Mouse (Mus musculus) testis, postnatal 14 days (tissue): Measurements from ENCODE around the gene E130218I03Rik.

Source experiments
- DNase-seq: peaks from one replicate; pipeline ENCODE4 v3.0.0; 2021; ENCODE audit warnings: low spot score

The E130218I03Rik gene

GRCm38 (mm10) chr4:134287168-134287564, 43.7 kb downstream of the E130218I03Rik start:
- DNase-seq, result peak; percentile 95

- peak; percentile 83 for DNase-seq
These were observed 44.1 kb downstream of the E130218I03Rik start, which contains the start of gene Pdik1l for GRCm38 (mm10) chr4:134287575-134288025. Pdik1l (minus strand) TSS chr4:134287895.

DNA sequence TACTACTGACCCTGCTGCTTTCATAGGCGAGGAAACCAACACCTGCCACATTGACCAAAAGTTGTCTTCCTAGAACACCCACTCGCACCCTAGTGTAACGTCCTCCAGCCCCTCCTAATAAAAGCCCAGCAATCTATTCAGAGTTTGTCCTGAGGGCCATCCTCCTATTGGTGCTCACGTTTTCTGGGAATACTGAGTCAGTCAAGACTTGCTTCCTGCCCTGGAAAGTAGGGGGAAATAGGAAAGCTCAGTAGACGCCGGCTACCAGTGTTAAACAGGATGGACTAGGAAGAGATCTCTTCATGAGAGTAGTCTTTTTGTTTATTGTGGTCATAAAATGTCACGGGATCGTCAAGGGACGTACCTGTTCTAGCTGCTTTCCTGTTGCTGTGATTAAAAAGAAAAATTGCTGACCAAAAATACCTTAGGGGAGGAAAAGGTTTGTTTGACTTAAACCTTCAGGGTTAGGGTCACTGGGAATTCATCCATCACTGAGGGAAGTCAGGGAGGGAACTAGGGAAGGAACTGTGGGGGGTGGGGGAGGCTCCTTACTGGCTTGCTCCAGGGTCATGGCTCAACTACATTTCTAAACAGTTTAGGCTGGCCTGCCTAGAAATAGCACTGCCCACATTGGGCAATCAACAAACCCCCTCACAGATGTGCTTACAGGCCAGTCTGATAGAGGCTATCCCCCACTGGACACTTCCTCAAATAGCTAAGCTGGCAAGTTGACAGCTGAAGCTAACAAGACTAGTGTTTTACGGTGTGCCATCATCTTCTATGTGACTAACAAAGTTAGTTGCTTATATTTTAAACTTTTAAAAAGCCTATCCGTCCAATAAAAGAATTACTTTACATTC, 45.2 kb downstream of the E130218I03Rik start:
- DNase-seq, result no peak

DNA sequence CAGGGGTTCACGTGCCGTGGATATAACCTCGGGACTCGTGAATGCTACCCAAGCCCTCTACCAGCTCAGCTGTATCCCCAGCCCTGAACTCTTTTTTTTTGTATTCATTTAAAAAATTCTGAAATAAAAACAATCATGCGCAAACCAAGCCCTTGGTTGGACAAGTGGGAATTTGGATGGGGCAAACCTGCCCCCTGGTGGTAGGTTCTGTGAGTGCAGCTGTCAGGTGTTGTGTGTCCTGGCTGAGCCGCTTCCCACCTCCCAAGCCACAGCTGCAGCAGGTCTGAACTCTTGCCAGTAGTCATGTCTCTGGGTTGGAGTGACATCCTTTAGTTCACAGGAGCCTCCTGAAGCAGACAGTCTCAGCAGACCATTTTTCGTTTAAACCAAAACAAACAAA, 48.6 kb downstream of the E130218I03Rik start:
- DNase-seq, result peak; percentile 33

DNA sequence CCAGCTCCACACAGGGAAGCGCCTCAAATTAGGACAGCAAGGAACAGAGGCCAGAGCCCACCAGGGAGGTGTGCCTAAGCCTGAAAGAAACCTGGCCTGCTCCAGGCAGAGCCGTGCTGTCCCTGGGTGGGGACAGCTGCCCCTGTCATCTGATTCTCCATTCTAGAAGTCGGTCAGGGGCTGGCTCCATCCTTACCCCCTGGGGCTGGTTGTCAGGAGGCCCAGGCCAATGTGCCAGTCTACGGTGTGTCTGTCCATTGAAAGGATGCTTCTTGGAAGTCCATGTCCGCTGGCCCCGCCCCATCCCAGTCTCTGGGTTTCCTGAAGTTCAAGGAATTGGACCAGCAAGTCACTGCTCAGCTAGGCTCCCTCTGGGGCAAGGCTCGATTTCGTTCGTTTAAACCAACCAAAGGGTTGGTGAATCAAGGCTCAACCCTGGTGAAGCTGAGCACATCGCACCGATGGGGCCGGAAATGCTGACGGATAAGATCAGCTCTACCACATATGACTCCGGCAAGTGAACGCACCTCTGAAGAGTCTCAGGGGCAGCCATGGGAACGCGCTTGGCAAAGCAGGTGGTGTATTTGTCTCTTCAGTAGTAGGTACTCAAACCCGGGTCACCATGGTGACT, 49.7 kb downstream of the E130218I03Rik start:
- no peak for DNase-seq

DNA sequence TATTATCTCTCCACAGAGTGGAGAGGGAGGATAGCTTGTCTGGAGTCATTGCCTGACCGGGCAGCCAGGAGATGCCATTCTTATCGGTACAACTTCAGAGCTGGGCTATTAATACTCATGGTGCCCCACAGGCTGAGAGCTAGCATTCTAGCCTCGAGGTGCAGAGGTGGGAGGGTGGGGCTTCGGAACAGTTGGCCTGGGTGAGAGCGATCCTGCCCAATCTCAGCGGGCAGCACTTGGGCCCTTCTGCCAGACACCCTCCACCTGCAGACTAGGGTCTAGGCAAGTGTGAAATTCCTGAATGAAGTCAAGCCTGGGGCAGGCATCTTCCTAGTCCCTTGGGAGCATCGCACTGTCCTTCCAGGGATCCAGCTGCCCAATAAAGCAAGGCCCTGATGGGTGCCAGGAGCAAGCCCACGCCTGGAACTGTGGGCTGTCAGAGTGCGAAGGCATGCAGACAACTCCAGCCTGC, 50.3 kb downstream of the E130218I03Rik start:
- DNase-seq, result no peak
